Mouse (Mus musculus) liver, embryonic 14.5 days (tissue): ENCODE measurements around the gene Arid1a.

ENCODE experiments used
- CTCF ChIP-seq: IDR thresholded peaks from 2 replicates; pipeline ENCODE4 v1.5.1; 2016; ENCODE audit warnings: antibody characterized with exemption, low read depth, control low read depth
- EP300 ChIP-seq: IDR thresholded peaks from 2 replicates; pipeline ENCODE4 v1.6.1; 2016; ENCODE audit warnings: antibody characterized with exemption, low read depth

GRCm38 (mm10) chr4:133662945-133663344, 93.6 kb downstream of the Arid1a start:
- TF ChIP-seq CTCF (no peak), EP300 (no peak)
